Mouse (Mus musculus) T-helper 1 cell (primary cell): ENCODE data around the gene Carns1.

Experiments used
- in situ Hi-C: fragments of 300-600 bp; cut with MboI, MseI; formaldehyde crosslinking; loops from one replicate; pipeline ENCODE4 v1.15.1; 2025; ENCODE audit warnings: high pct_unique_total_duplicates

Carns1 gene

GRCm38 (mm10) chr19:4202149-4202548 lies 26.9 kb upstream of the Carns1 start:
- in situ Hi-C loops, result no loop called here

GRCm38 (mm10) chr19:4201291-4201909 lies 26.1 kb upstream of the Carns1 start, which contains the start of gene Rad9a:
Rad9a (minus strand) TSS chr19:4201662.
- in situ Hi-C loops, result no loop called here

- in situ Hi-C loops, result no loop called here
These were observed 21.9 kb upstream of the Carns1 start for GRCm38 (mm10) chr19:4197180-4197579.

GRCm38 (mm10) chr19:4196548-4196947 lies 21.3 kb upstream of the Carns1 start:
- in situ Hi-C loops, result no loop called here

GRCm38 (mm10) chr19:4196048-4196447 lies 20.8 kb upstream of the Carns1 start:
- in situ Hi-C loops, result no loop called here

GRCm38 (mm10) chr19:4194776-4195650 lies 19.7 kb upstream of the Carns1 start:
- in situ Hi-C loops, result no loop called here

GRCm38 (mm10) chr19:4194021-4194724 lies 18.9 kb upstream of the Carns1 start:
- in situ Hi-C loops, result no loop called here

- in situ Hi-C loops, result no loop called here
These were observed 17.9 kb upstream of the Carns1 start for GRCm38 (mm10) chr19:4193129-4193528.

GRCm38 (mm10) chr19:4192251-4192985 lies 17.1 kb upstream of the Carns1 start:
- in situ Hi-C loops, result no loop called here

- in situ Hi-C loops, result no loop called here
These were observed 16.4 kb upstream of the Carns1 start, which contains the start of gene Ppp1ca for GRCm38 (mm10) chr19:4191528-4192250. Ppp1ca (plus strand) TSS chr19:4192065.

- in situ Hi-C loops, result no loop called here
These were observed 15.6 kb upstream of the Carns1 start, which contains the start of gene Tbc1d10c for GRCm38 (mm10) chr19:4190831-4191334. Tbc1d10c (minus strand) TSS chr19:4191284.

- in situ Hi-C loops, result loop anchor here (5.0 kb wide), 1 partner anchor 77 kb away; no protein-coding TSS in a partner anchor
These were observed 13.9 kb upstream of the Carns1 start for GRCm38 (mm10) chr19:4189051-4189620.

GRCm38 (mm10) chr19:4187303-4187702 lies 12.0 kb upstream of the Carns1 start:
- in situ Hi-C loops, result loop anchor here (5.0 kb wide), 1 partner anchor 75 kb away; no protein-coding TSS in a partner anchor

GRCm38 (mm10) chr19:4184976-4185975 lies 10.0 kb upstream of the Carns1 start:
- in situ Hi-C loops, result loop anchor here (5.0 kb wide), 1 partner anchor 73 kb away; no protein-coding TSS in a partner anchor

- in situ Hi-C loops, result no loop called here
These were observed 8.4 kb upstream of the Carns1 start for GRCm38 (mm10) chr19:4183689-4184088.

GRCm38 (mm10) chr19:4181892-4182291 lies 6.6 kb upstream of the Carns1 start:
- in situ Hi-C loops, result no loop called here

- in situ Hi-C loops, result no loop called here
These were observed 5.1 kb upstream of the Carns1 start for GRCm38 (mm10) chr19:4180411-4180810.

- in situ Hi-C loops, result loop anchor here (10.0 kb wide), 1 partner anchor 588 kb away; no protein-coding TSS in a partner anchor
These were observed 2.4 kb downstream of the Carns1 start for GRCm38 (mm10) chr19:4172925-4173324.
